Mouse (Mus musculus): ENCODE measurements around the gene Slc24a2. TPM values are rescaled to one million over a fixed set of nuclear protein-coding genes. Genes with fewer than 3 reads are reported as not detected.

Gene Slc24a2
- polyA plus RNA-seq, 1 experiment = 3.0 TPM

- TF ChIP-seq POLR2A (IDR thresholded peaks at IDR 0.05; ENCODE audit: borderline replicate concordance, extremely low read depth, insufficient read depth, insufficient read length, poor library complexity, severe bottlenecking) = no peak
- no peak for TF ChIP-seq CTCF (IDR thresholded peaks at IDR 0.05; ENCODE audit: borderline replicate concordance, extremely low read depth, insufficient read depth, insufficient read length)
- DNase-seq (ENCODE audit: low read depth) = peak; percentile 88
Observed at GRCm38 (mm10) chr4:87041412-87041997, 188.8 kb downstream of the Slc24a2 start.

- TF ChIP-seq POLR2A (IDR thresholded peaks at IDR 0.05; ENCODE audit: borderline replicate concordance, extremely low read depth, insufficient read depth, insufficient read length, poor library complexity, severe bottlenecking) (no peak), CTCF (IDR thresholded peaks at IDR 0.05; ENCODE audit: borderline replicate concordance, extremely low read depth, insufficient read depth, insufficient read length) (peak; percentile 58; the same call in 1 of the 2 replicates)
- DNase-seq (ENCODE audit: low read depth) = peak; percentile 55
Observed at GRCm38 (mm10) chr4:87037592-87037991, 192.7 kb downstream of the Slc24a2 start.

GRCm38 (mm10) chr4:87036507-87036906 is 193.8 kb downstream of the Slc24a2 start:
- no peak for DNase-seq (ENCODE audit: low read depth)
- TF ChIP-seq CTCF (IDR thresholded peaks at IDR 0.05; ENCODE audit: borderline replicate concordance, extremely low read depth, insufficient read depth, insufficient read length) (no peak), POLR2A (IDR thresholded peaks at IDR 0.05; ENCODE audit: borderline replicate concordance, extremely low read depth, insufficient read depth, insufficient read length, poor library complexity, severe bottlenecking) (no peak)

- no peak for TF ChIP-seq CTCF (IDR thresholded peaks at IDR 0.05; ENCODE audit: borderline replicate concordance, extremely low read depth, insufficient read depth, insufficient read length)
- no peak for TF ChIP-seq POLR2A (IDR thresholded peaks at IDR 0.05; ENCODE audit: borderline replicate concordance, extremely low read depth, insufficient read depth, insufficient read length, poor library complexity, severe bottlenecking)
- no peak for DNase-seq (ENCODE audit: low read depth)
Observed at GRCm38 (mm10) chr4:87035701-87036100, 194.6 kb downstream of the Slc24a2 start.

- no peak for TF ChIP-seq CTCF (IDR thresholded peaks at IDR 0.05; ENCODE audit: borderline replicate concordance, extremely low read depth, insufficient read depth, insufficient read length)
- TF ChIP-seq POLR2A (IDR thresholded peaks at IDR 0.05; ENCODE audit: borderline replicate concordance, extremely low read depth, insufficient read depth, insufficient read length, poor library complexity, severe bottlenecking) = no peak
- DNase-seq (ENCODE audit: low read depth) = no peak
Observed at GRCm38 (mm10) chr4:87032632-87033031, 197.6 kb downstream of the Slc24a2 start.

- TF ChIP-seq POLR2A (IDR thresholded peaks at IDR 0.05; ENCODE audit: borderline replicate concordance, extremely low read depth, insufficient read depth, insufficient read length, poor library complexity, severe bottlenecking) (no peak), CTCF (IDR thresholded peaks at IDR 0.05; ENCODE audit: borderline replicate concordance, extremely low read depth, insufficient read depth, insufficient read length) (no peak)
- DNase-seq (ENCODE audit: low read depth) = no peak
Observed at GRCm38 (mm10) chr4:87031076-87031475, 199.2 kb downstream of the Slc24a2 start.

GRCm38 (mm10) chr4:87026311-87027151 is 203.7 kb downstream of the Slc24a2 start:
- DNase-seq (ENCODE audit: low read depth) = peak; percentile 79
- TF ChIP-seq CTCF (IDR thresholded peaks at IDR 0.05; ENCODE audit: borderline replicate concordance, extremely low read depth, insufficient read depth, insufficient read length) (no peak), POLR2A (IDR thresholded peaks at IDR 0.05; ENCODE audit: borderline replicate concordance, extremely low read depth, insufficient read depth, insufficient read length, poor library complexity, severe bottlenecking) (no peak)

GRCm38 (mm10) chr4:87024556-87024955 is 205.7 kb downstream of the Slc24a2 start:
- no peak for TF ChIP-seq POLR2A (IDR thresholded peaks at IDR 0.05; ENCODE audit: borderline replicate concordance, extremely low read depth, insufficient read depth, insufficient read length, poor library complexity, severe bottlenecking)
- DNase-seq (ENCODE audit: low read depth) = peak; percentile 87

- no peak for TF ChIP-seq POLR2A (IDR thresholded peaks at IDR 0.05; ENCODE audit: borderline replicate concordance, extremely low read depth, insufficient read depth, insufficient read length, poor library complexity, severe bottlenecking)
- no peak for TF ChIP-seq CTCF (IDR thresholded peaks at IDR 0.05; ENCODE audit: borderline replicate concordance, extremely low read depth, insufficient read depth, insufficient read length)
- no peak for DNase-seq (ENCODE audit: low read depth)
Observed at GRCm38 (mm10) chr4:87021542-87021941, 208.7 kb downstream of the Slc24a2 start.

GRCm38 (mm10) chr4:87019486-87020105 is 210.7 kb downstream of the Slc24a2 start:
- peak; percentile 32 for DNase-seq (ENCODE audit: low read depth)
- TF ChIP-seq POLR2A (IDR thresholded peaks at IDR 0.05; ENCODE audit: borderline replicate concordance, extremely low read depth, insufficient read depth, insufficient read length, poor library complexity, severe bottlenecking) (no peak), CTCF (IDR thresholded peaks at IDR 0.05; ENCODE audit: borderline replicate concordance, extremely low read depth, insufficient read depth, insufficient read length) (no peak)

Data from brain, embryonic 14.5 days (tissue).